Mouse (Mus musculus) T-helper 17 cell (primary cell): Measurements from ENCODE around the gene Tenm3.
"Not testable (repeated sequence)": the region's sequence is repeated elsewhere in the genome, so short reads cannot be mapped to it uniquely, and the experiment has no call there.

Experiments
- in situ Hi-C, 2 experiments: fragments of 300-600 bp; cut with MboI, MseI; formaldehyde crosslinking; loops; 1 replicate in 1 of 2; 2 replicates in 1 of 2; pipeline ENCODE4 v1.15.1; 2025; ENCODE audit warnings: high pct_unique_total_duplicates in 2 of 2

The Tenm3 gene

DNA sequence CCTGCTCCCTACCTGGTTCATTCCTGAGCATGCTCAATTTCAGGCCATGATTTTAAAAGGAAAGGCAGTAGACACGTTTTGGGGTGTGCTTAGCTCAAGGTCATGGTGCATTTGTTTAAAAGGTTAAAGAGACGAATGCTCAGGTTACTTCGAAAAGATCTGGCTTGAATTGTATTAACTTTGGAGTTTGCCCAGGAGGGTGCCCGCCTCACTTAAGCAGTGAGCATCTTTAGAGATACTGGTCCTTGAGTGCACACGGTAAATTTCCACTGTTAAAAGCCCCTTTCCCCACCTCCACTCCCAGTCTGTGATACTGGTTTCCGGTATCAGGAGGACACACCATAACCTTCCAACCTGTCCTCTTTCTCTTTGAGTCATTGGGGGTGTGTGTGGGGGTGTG lies 629.4 kb downstream of the Tenm3 start:
- in situ Hi-C loops: loop anchor here in 1 of 2 experiments (25.0 kb wide), 1 partner anchor 1923 kb away; no protein-coding TSS in a partner anchor

GRCm38 (mm10) chr8:48211931-48212330 lies 631.8 kb downstream of the Tenm3 start:
- in situ Hi-C loops: loop anchor here in 1 of 2 experiments (25.0 kb wide), 1 partner anchor 1925 kb away; no protein-coding TSS in a partner anchor

DNA sequence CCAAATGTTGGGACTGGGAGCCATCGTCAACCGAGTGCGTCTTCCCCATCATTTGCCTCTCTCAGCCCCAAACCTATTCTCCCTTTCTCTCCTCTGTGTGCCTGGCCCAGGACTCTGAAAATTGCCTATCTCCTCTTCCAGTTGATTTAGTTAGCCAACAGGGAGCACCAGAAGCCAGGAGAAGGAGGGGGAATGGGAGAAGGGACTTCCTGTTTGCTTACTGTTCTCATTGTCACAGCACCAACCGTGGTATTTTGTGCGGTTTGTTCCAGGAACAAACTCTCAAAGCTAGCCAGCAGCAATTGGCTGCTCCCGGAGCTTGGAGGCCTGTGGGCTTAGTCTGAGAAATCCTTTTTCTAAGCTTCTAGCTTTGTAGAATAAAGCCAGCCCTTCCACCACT lies 636.2 kb downstream of the Tenm3 start:
- in situ Hi-C loops: loop anchor here in 1 of 2 experiments (25.0 kb wide), 1 partner anchor 1930 kb away; no protein-coding TSS in a partner anchor

GRCm38 (mm10) chr8:48206922-48207321 lies 636.8 kb downstream of the Tenm3 start:
- in situ Hi-C loops: loop anchor here in 1 of 2 experiments (25.0 kb wide), 1 partner anchor 1930 kb away; no protein-coding TSS in a partner anchor

DNA sequence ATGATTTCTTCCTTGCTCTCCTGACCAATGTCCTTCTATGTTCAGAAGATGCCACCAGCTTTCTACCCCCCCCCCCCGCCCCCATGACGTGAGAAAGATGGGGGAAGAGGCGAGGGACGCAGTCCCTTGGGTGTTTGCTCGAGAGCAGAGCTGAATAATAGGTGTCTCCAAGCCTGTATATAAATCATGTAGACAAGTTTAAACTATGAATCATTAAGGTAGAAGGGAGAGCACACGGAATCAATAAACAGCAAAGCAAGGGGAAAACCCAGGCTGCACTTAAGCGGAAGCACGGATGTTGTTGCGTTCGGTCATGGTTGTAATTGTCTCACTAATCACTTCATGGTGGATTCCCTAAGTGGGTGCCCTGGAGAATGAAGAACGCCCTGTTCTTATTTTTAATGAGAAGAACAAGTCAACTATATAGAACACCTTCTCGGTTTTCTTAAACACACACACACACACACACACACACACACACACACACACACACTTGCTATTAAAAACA lies 638.9 kb downstream of the Tenm3 start:
- in situ Hi-C loops: loop anchor here in 1 of 2 experiments (25.0 kb wide), 1 partner anchor 1932 kb away; no protein-coding TSS in a partner anchor

DNA sequence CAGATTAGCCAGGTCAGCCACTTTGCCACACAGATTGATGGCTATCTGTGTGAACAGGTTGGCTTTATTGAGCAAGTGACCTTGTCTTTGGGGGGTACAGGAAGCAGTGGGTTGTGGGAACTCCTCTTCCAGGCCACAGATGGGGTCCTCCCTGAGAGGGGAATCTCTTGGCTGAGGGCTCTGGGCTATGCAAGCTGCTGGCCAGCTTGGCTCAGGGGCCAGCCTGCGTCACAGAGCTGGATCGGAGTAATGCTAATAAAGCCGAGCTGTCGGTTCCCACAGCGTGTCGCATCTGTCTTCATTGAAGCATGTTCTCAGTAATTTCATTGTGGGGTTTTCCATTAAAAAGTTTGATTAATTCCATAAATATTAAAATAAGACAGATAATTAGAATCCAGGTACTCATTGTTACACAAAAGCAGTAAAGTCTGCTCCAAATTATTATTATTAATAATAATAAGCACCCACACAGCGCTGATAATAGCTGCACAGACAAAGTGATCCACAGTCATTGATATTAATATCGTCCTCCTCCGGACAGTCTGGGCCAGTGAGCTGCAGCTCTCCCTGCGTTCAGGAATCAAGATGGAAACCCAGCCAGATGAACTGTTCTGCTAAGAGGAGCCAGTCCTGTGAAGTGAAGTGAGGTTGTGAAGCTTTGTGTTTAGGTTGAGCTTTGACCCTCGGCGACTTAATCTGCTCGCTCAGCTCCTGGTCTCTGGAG lies 639.5 kb downstream of the Tenm3 start:
- in situ Hi-C loops: loop anchor here in 1 of 2 experiments (25.0 kb wide), 1 partner anchor 1933 kb away; no protein-coding TSS in a partner anchor

DNA sequence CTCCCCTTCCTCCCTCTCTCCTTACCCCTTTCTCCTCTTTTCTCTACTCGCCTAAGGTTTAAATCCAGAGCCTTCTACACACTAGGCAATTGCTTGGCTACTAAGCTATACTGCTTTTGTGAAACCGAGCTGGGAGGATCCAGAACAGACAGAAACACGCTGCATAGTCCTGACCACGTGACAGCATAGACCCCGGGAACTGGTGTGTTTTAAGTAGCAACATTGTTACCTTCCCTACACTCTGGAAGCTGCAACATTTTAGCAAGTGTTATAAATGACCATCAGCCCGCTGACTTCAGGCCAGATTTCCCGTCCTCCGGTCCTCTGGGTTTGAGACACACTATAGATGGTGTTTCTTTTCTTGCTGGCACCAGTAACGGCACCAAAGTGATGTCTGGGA lies 640.1 kb downstream of the Tenm3 start:
- in situ Hi-C loops: loop anchor here in 1 of 2 experiments (25.0 kb wide), 1 partner anchor 1934 kb away; no protein-coding TSS in a partner anchor

DNA sequence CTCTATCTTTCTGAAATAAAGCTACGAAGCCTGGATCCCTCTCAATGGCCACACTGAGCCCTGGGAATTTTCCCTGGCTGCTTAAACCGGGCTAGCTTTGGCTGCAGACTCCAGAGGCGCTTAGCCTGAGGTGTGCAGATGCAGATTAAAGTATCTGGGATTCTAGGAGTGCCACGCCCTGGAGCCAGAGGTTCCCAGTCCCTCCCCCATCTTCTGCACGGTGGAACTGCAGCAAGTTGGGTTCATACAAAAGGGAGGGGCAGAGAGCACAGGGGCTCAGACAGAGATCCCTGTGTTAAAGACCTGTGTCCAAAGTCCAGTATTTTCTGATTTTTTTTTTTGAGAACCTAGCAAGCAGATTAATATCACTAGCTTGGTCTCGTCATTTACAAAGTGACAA lies 640.6 kb downstream of the Tenm3 start:
- in situ Hi-C loops: loop anchor here in 1 of 2 experiments (25.0 kb wide), 1 partner anchor 1934 kb away; no protein-coding TSS in a partner anchor

DNA sequence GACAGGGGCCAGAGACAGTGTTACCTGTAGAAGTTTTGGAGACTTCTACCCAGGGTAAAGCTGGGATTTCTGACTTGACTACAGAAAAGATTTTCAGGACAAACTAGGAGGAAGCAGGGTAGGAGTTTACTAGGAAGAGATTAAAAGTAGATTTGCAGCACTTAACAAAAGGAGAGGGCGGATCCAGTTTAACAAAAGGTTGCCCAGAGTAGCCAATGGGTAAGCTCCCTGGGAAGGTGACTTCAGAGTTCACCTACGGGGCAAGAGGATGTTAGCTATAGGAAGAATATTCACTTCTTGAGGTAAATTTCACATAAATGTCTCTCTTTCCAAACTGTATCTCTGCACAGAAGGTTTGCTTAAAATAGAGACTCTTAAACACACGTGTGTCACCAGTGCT lies 641.1 kb downstream of the Tenm3 start:
- in situ Hi-C loops: loop anchor here in 1 of 2 experiments (25.0 kb wide), 1 partner anchor 1935 kb away; no protein-coding TSS in a partner anchor

DNA sequence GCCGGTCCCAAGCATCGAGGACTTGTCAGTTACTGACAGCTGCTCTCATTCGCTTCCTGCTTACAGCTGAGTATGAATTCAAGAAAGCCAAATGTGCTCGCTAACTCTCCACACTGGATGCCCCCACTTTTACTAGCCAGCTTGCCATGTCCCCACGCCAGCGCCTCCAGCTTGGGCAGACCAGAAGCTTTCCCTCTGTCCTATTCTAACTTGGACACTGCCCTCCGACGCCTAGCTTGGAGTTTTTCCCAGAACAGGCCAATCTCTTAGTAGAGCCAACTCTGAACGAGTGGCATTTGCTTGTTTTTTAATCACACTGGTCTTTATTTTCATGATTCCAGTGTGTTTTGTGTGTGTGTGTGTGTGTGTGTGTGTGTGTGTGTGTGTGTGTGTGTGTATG lies 644.6 kb downstream of the Tenm3 start:
- in situ Hi-C loops: no loop called here

GRCm38 (mm10) chr8:48195971-48196370 lies 647.8 kb downstream of the Tenm3 start:
- in situ Hi-C loops: no loop called here

DNA sequence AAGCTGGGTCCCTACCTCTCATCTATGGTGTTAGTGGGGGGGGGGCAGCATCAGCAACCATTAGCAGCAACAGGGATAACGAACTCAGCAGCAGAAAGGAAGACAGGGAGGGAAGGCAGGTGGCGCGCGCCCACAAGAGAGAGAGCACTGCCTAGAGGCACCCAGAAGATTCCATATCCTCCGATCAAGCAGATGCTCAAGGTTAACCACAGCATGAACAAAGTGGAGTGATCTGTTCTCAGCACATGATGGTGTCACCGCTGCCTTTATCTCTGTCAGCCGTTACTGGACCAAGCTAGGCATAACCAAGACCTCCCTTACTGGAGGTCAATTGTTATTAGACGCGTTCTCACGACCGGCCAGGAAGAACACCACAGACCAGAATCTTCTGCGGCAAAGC lies 655.2 kb downstream of the Tenm3 start:
- in situ Hi-C loops: no loop called here

DNA sequence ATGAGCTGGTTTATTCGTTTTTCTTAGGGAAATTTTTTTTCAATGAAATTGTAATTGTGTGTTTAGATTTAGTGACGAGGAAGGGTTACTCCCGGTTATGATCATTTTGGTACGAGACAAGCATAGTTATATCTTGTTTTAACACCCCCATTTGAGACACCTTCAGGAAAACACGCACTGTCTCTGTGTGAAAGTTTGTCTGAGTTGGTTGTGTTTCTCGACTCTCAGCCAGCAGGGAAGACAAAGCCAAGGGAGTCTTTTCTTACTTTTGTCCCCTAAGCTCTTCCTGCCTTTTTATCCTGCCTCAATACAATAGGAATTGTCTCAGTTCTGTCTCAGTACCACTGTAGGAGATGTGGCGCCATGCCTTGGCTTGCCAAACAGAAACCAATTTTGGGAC lies 660.0 kb downstream of the Tenm3 start:
- in situ Hi-C loops: no loop called here

DNA sequence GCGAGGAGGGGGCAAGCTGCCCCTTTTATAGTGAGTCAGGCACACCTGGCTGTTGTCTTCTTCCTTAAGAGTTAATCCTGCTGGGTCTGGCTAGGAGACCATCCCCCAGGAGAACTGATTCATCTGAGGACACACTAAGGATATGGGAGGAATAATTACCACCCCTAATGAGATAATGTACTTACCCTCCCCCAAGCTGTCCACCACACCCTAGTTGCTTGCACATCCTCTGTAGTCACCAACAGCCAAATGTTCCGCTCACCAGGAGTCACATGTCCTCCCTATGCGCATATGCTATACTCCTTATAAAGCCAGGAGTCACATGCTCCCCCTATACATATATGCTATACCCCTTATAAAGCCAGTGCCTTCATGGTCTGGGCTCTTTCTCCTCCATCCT lies 662.8 kb downstream of the Tenm3 start:
- in situ Hi-C loops: no loop called here

DNA sequence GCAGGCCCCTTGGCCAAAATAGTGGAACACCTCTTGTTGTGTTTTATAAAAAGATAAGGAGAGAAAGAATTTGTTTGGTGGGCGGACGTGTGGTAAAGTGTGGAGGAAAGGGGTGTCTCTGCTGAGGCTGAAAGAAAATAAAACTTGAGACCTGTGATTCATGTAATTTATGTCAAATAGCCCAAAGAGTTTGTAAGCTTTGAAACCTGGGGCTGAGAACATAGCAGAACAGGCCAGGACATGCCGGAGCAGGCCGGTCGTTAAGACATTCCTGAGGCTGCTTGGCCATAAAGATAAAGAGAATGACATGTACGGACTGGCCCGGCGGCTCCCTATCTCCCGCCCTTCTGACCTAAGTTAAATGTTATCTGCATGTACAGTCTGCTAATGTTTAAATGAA lies 663.6 kb downstream of the Tenm3 start:
- in situ Hi-C loops: not testable (repeated sequence)

DNA sequence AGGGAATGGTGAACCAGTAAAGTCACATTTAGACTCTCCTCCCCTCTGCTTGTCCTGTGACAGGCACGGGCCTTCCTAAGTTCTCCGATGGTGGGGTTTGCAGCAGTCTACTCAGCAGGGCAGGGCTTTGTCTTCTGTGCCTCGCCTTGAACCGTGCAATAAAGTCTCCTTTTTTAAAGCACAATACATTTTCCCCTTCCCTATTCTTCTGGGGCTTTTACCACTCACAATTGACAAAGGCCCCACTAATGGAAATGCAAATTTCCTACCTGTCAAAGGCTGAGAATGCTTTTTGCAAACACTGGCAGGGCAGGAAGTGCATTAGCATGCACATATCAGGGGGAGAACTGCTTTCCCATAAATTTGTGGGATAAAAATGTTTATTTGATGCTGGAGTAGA lies 664.8 kb downstream of the Tenm3 start:
- in situ Hi-C loops: no loop called here

GRCm38 (mm10) chr8:48177876-48178275 lies 665.9 kb downstream of the Tenm3 start:
- in situ Hi-C loops: no loop called here
